Mouse (Mus musculus): ENCODE results near the gene Noc2l. TPM values are rescaled to one million over a fixed set of nuclear protein-coding genes. Genes with fewer than 3 reads are reported as not detected.

Gene Noc2l
- 10 to 100 TPM; 60.7 to 61.1 TPM for total RNA-seq (2021)
- long read RNA-seq, experiment 1, transcript Noc2l-201 (19 exons, 2,785 nt) = major isoform, 52 of 114 reads
- long read RNA-seq, experiment 1, partial matches to known transcripts = 32 of 114 reads
- long read RNA-seq, experiment 1, other reads (novel, unspliced or antisense) = 30 of 114 reads
- long read RNA-seq, experiment 2, transcript Noc2l-201 (19 exons, 2,785 nt) = major isoform, 52 of 111 reads
- long read RNA-seq, experiment 2, partial matches to known transcripts = 26 of 111 reads
- long read RNA-seq, experiment 2, other reads (novel, unspliced or antisense) = 33 of 111 reads

GRCm38 (mm10) chr4:156235808-156236533 lies at the start of gene Noc2l:
Noc2l (plus strand) TSS chr4:156236010.
- DNase-seq (ENCODE audit: low spot score in 2 of 2) = peak; percentile 79 to 90

DNA sequence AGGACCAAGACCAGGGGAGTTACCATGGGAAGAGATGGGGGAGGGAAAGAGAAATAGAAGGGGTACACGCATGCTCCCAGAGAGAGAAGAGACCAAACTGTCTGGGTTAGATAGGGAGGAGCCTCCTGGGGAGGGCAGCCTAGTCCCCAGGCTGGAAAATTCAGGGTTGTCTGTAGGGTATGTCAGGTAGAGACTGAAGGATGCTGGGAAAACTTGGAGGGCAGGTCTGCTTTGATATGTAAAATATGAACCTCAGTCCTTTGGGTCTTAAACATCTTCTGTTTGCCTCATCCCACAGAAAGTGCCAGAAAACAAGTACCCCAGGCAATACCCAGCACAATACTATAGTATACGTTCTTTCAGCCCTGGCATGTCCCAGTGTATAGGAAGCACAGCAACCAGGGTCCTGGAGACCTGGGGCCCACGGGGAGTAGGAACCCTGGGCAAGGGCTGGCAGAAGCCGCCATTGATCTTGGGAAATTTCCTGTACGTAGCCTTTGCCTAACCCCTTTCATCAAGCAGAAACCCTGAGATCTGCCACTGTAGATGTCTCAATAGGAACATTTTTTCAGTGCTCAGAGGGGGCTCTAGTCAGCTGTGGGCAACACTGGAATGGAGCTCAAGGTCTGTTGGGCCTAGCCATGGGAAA lies 47.5 kb upstream of the Noc2l start:
- no peak for DNase-seq (ENCODE audit: low spot score in 2 of 2)

GRCm38 (mm10) chr4:156188811-156189323 lies 46.9 kb upstream of the Noc2l start:
- peak; percentile 21 to 53 for DNase-seq (ENCODE audit: low spot score in 2 of 2)

GRCm38 (mm10) chr4:156192421-156193199 lies 43.2 kb upstream of the Noc2l start:
- DNase-seq (ENCODE audit: low spot score in 2 of 2) = peak; percentile 42 to 64

DNA sequence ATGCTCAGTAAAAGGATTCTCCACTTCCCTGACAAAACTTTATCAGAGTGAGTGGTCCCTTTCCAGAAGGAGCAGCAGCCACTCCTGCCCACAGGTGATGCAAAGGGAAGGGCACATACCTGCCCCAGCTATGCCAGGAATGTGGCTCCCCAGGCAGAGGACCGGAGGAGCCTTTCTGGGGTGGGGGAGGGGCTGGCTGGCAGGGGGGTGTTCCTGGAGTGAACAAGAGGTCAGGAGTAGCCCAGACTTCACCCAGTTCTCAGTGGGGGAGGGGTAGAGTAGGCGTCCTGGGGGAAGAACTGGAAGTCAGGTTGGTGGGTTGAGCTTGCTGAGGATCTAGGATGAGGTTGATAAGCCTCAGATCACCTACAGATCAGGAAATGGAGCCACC lies 42.6 kb upstream of the Noc2l start:
- no peak for DNase-seq (ENCODE audit: low spot score in 2 of 2)

DNA sequence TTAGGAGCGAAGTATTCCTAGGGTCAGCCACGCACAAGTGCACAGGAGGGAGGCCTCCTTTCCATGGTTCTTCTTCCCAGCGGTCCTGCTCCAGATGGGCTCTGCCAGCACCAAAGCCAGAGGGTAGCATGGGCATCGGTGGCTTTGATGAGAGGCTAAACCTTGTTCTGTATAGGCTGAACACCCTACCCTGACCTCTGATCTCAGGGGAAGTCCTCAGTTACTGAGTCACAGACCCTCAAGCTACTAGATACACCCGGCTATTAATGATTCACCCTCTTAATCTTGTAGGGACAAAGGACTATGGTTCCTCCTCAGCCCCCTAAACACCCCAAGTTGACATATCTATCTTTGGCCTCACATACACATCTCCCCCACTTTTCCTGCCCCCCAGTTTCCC lies 41.9 kb upstream of the Noc2l start:
- DNase-seq (ENCODE audit: low spot score in 2 of 2) = no peak

DNA sequence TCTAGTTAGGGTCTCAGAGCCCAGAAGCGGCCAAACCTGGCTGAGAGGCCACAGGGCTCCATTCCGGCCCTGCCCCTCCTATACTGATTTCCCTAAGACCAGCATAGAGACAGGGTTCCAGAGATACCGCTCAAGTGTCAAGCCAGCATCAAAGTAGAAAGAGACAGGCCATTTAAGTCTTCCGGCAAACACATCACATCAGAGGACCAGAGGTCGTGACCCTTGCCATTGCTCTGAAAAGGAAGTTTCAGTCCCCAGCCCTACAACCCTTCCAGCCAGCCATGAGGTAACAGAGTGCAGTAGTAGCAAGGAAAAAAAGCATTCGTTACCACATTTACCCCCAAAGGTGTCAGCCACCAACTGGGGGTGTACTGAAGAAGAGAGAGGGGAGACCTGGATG lies 41.5 kb upstream of the Noc2l start:
- DNase-seq (ENCODE audit: low spot score in 2 of 2) = no peak

- peak; percentile 40 to 49 for DNase-seq (ENCODE audit: low spot score in 2 of 2)
Measured at GRCm38 (mm10) chr4:156195927-156196870, 39.6 kb upstream of the Noc2l start.

DNA sequence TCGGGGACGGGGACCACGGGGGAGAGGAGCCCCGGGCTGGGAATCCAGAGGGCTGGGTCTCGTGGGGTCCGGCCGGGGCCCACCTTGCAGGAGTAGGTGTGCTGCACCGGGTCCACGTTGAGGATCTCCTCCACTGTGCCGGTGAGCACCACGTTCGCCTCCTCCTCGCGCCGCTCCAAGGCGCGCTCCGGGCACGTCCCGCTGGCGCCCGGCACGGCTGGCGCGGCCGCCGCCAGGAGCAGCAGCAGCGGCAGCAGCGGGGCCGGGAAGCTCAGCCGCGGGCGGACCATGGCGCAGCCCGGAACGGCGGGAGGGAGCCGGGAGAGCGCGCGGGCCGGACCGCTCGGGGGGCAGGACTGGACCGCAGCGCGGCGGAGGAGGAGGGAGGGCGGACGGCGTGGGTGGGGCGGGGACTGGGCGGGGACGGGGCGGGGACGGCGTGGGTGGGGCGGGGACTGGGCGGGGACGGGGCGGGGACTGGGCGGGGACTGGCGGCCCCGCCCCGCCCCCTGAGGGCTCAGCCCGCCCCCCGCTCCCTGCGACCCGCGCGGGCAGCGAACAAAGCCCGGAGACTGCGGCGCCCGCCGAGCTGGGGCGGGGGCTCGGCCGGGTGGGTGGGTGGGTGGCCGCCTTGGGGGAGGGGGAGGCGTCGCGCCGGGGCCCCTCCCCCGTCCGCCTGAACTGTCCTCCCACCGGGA lies 38.5 kb upstream of the Noc2l start, which contains the start of gene Agrn:
Agrn (minus strand) TSS at position 358 of the 698 bp plus-strand sequence.
- peak; percentile 43 to 48 for DNase-seq (ENCODE audit: low spot score in 2 of 2)

DNA sequence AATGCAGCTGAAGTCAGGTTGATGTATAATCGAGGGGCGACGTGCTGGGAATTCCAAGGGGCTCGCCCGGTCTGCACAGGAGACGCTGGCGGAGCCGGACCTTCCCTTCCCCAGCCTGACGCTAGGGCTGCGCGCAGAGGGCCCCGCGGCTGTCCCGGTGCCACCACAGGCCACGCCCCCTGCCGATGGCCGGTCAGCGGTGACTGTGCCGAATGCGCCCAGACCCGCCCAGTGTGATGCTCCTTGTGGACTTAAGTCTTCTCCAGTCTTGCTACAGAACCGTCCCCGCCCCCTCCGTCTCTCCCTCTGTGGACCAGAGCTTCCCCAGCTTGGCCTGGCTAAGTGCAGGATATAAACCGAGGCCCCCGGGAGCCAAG lies 38.0 kb upstream of the Noc2l start:
- peak; percentile 76 to 78 for DNase-seq (ENCODE audit: low spot score in 2 of 2)

GRCm38 (mm10) chr4:156200623-156201475 lies 35.0 kb upstream of the Noc2l start, which contains the start of gene Isg15:
Isg15 (minus strand) TSS chr4:156200818.
- DNase-seq (ENCODE audit: low spot score in 2 of 2) = no peak

DNA sequence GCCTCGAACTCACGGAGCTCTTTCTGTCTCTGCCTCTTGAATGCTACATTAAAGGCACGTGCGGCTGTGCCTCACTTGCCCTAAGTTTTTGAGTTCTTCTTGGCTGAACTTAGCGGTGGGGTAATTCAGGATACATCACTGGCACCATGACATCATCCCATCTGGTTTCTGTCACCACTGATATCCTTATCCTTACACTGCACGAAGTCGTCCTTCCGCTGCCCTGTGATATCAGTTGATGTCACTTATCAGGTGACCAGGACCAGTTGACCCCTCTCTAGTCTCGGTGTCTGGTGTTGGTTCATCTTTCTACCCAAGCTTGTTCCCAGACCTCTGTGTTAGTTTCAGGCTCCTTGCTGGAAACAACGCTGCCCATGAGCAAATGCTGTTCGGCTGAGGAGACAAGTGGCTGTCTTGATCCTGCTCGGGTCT lies 33.3 kb upstream of the Noc2l start:
- no peak for DNase-seq (ENCODE audit: low spot score in 2 of 2)

GRCm38 (mm10) chr4:156203001-156203412 lies 32.8 kb upstream of the Noc2l start, which contains the start of gene AW011738:
AW011738 (plus strand) TSS chr4:156203304.
- peak; percentile 34 to 61 for DNase-seq (ENCODE audit: low spot score in 2 of 2)

GRCm38 (mm10) chr4:156203413-156204131 lies 32.2 kb upstream of the Noc2l start:
- DNase-seq (ENCODE audit: low spot score in 2 of 2) = no peak

GRCm38 (mm10) chr4:156208872-156209271 lies 26.9 kb upstream of the Noc2l start:
- DNase-seq (ENCODE audit: low spot score in 2 of 2) = no peak

GRCm38 (mm10) chr4:156209963-156210635 lies 25.7 kb upstream of the Noc2l start:
- DNase-seq (ENCODE audit: low spot score in 2 of 2) = no peak

DNA sequence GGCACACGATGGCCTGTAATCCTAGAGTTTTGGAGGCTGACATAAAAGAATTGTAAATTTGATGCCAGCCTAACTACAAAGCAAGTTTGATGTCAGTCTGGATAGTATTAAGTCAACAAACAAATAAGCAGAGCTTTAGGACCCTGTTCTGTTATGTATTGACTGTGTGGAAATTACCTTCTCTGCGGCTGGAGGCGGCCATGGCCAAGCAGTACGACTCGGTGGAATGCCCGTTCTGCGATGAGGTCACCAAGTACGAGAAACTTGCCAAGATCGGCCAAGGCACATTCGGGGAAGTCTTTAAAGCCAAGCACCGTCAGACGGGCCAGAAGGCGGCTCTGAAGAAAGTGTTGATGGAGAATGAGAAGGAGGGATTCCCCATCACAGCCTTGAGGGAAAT lies 22.7 kb upstream of the Noc2l start:
- no peak for DNase-seq (ENCODE audit: low spot score in 2 of 2)
